Mouse (Mus musculus): Measurements from ENCODE around the gene 2810408A11Rik. TPM values are rescaled to one million over a fixed set of nuclear protein-coding genes. Genes with fewer than 3 reads are reported as not detected.
"Not testable (repeated sequence)": the region's sequence is repeated elsewhere in the genome, so short reads cannot be mapped to it uniquely, and the experiment has no call there.

2810408A11Rik gene
- polyA plus RNA-seq, 1 experiment from 2014 or later, result 12.6 TPM

DNA sequence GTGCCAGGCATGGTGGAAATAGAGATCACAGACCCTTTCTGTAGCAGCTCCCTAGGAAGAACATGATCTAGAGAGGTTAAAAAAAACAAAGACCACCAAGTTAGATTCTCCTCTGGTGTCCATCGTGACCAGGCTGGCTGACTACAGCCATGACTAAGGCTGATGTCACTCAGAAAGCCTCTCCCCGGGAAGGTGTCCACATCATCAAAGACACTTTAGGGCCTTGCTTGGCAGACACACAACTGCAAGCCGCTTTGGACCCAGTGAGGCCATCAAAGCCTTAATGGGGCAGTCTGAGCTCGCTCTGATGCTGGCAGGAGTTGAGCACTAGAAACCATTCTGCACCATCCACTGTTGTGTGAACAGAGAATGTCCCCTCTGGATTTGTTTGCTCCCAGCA, 28.3 kb downstream of the 2810408A11Rik start:
- Histone ChIP-seq H3K9me3 (replicated peaks) (no peaks in the 10 kb centered on the region), H3K27ac (no peak overlapping the region), H3K9ac (no peak overlapping the region), H3K4me3 (replicated peaks) (no peak overlapping the region), H3K4me2 (no peak overlapping the region), H3K36me3 (no peaks in the 10 kb centered on the region), H3K4me1 (peaks cover 16% of the 10 kb centered on the region), H3K27me3 (no peaks in the 10 kb centered on the region)
- WGBS, result 62% methylated on average over 4 of the region's 4 CpGs
- ATAC-seq (replicated peaks; ENCODE audit: low FRiP score), result no peak

- no peaks in the 10 kb centered on the region for H3K36me3 ChIP-seq
- H3K4me3 ChIP-seq (replicated peaks), result no peak overlapping the region
- H3K4me2 ChIP-seq, result no peak overlapping the region
- no peak overlapping the region for H3K9ac ChIP-seq
- 83% methylated on average over 7 of the region's 7 CpGs for WGBS
- no peak overlapping the region for H3K27ac ChIP-seq
- peaks cover 10% of the 10 kb centered on the region for H3K4me1 ChIP-seq
- H3K27me3 ChIP-seq, result no peaks in the 10 kb centered on the region
- no peaks in the 10 kb centered on the region for H3K9me3 ChIP-seq (replicated peaks)
- no peak for ATAC-seq (replicated peaks; ENCODE audit: low FRiP score)
Observed at GRCm38 (mm10) chr11:69871822-69872221, 29.0 kb downstream of the 2810408A11Rik start.

GRCm38 (mm10) chr11:69870289-69871069, 30.3 kb downstream of the 2810408A11Rik start:
- Histone ChIP-seq H3K4me1 (no peaks in the 10 kb centered on the region), H3K36me3 (no peaks in the 10 kb centered on the region), H3K4me3 (replicated peaks) (no peak overlapping the region), H3K27ac (no peak overlapping the region), H3K9ac (no peak overlapping the region), H3K9me3 (replicated peaks) (no peaks in the 10 kb centered on the region), H3K27me3 (no peaks in the 10 kb centered on the region), H3K4me2 (no peak overlapping the region)
- 91% methylated on average over 2 of the region's 2 CpGs for WGBS
- no peak for ATAC-seq (replicated peaks; ENCODE audit: low FRiP score)

DNA sequence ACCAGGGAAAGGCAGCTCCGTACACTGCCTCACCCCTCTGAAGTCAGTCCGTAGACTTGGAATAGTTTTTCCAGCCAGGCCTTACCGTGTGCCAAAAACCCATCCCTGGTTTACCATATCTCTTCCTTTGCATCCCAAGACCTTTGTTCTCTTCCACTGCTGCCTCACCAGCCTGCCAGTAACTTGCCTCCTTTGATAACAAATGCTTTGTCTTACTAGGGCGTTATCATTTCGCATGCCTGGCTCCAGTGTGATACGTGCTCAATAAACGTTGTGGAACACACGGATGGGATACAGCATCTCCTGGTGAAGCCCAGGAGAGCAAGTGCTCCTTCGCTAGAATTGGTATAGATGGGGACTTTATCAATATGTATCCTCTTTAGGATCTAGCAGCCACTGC, 33.5 kb downstream of the 2810408A11Rik start:
- Histone ChIP-seq H3K27me3 (no peaks in the 10 kb centered on the region), H3K9me3 (replicated peaks) (no peaks in the 10 kb centered on the region), H3K4me3 (replicated peaks) (no peak overlapping the region), H3K9ac (no peak overlapping the region), H3K4me1 (no peaks in the 10 kb centered on the region; the same call in 1 of the 2 replicates), H3K36me3 (no peaks in the 10 kb centered on the region), H3K27ac (no peak overlapping the region), H3K4me2 (no peak overlapping the region)
- 74% methylated on average over 9 of the region's 9 CpGs for WGBS
- no peak for ATAC-seq (replicated peaks; ENCODE audit: low FRiP score)

- H3K4me3 ChIP-seq (replicated peaks), result no peak overlapping the region
- no peak overlapping the region for H3K4me2 ChIP-seq
- no peak overlapping the region for H3K9ac ChIP-seq
- no peaks in the 10 kb centered on the region for H3K27me3 ChIP-seq
- H3K9me3 ChIP-seq (replicated peaks), result no peaks in the 10 kb centered on the region
- no peaks in the 10 kb centered on the region; the same call in 1 of the 2 replicates for H3K4me1 ChIP-seq
- ATAC-seq (replicated peaks; ENCODE audit: low FRiP score), result no peak
- H3K36me3 ChIP-seq, result no peaks in the 10 kb centered on the region
- WGBS, result 82% methylated on average over 9 of the region's 9 CpGs
- no peak overlapping the region for H3K27ac ChIP-seq
Observed at GRCm38 (mm10) chr11:69865561-69865960, 35.2 kb downstream of the 2810408A11Rik start.

GRCm38 (mm10) chr11:69864138-69864860, 36.5 kb downstream of the 2810408A11Rik start:
- no peak for ATAC-seq (replicated peaks; ENCODE audit: low FRiP score)
- Histone ChIP-seq H3K27me3 (peaks cover 6% of the 10 kb centered on the region; the same call in 1 of the 2 replicates), H3K4me1 (no peaks in the 10 kb centered on the region; the same call in 1 of the 2 replicates), H3K4me3 (replicated peaks) (no peak overlapping the region), H3K9me3 (replicated peaks) (no peaks in the 10 kb centered on the region), H3K4me2 (no peak overlapping the region), H3K27ac (no peak overlapping the region), H3K36me3 (no peaks in the 10 kb centered on the region), H3K9ac (no peak overlapping the region)
- 39% methylated on average over 8 of the region's 8 CpGs for WGBS

DNA sequence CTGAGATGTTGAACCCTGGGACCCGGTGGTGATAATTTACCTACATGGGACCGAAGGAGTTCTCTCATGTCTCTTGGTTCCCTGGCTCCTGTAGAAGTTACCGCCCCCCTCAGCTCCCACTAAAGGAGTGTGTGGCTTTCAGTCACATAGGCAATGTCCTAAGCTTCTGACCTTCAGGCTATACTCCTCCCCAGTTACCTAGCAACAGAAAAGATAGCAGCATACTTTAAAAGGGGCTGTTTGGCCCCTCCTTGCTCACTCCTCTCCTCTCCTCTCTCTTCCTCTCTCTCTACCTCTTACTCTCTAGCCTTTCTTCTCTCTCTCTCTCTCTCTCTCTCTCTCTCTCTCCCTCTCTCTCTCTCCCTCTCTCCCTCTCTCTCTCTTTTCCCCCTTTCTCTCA, 37.1 kb downstream of the 2810408A11Rik start:
- H3K27me3 ChIP-seq, result peaks cover 12% of the 10 kb centered on the region
- not testable (repeated sequence) for H3K9me3 ChIP-seq (replicated peaks); H3K4me1 ChIP-seq; H3K27ac ChIP-seq; H3K36me3 ChIP-seq; H3K4me3 ChIP-seq (replicated peaks); ATAC-seq (replicated peaks; ENCODE audit: low FRiP score); H3K4me2 ChIP-seq; H3K9ac ChIP-seq
- 52% methylated on average over 3 of the region's 3 CpGs for WGBS

GRCm38 (mm10) chr11:69858113-69858998, 42.4 kb downstream of the 2810408A11Rik start, which contains the start of gene Tnk1:
TSS of gene Tnk1 (minus strand) at chr11:69858730.
- Histone ChIP-seq H3K27me3 (peaks cover 23% of the 10 kb centered on the region), H3K4me1 (peaks cover 23% of the 10 kb centered on the region), H3K27ac (peak within 1 kb of the TSS; percentile 41), H3K36me3 (no peaks in the 10 kb centered on the region), H3K4me2 (peak within 1 kb of the TSS; percentile 51), H3K4me3 (replicated peaks) (peak within 1 kb of the TSS; percentile 38), H3K9me3 (replicated peaks) (no peaks in the 10 kb centered on the region), H3K9ac (peak within 1 kb of the TSS; percentile 39; the same call in 1 of the 2 replicates)
- peak; percentile 61 for ATAC-seq (replicated peaks; ENCODE audit: low FRiP score)
- 19% methylated on average over 30 of the region's 30 CpGs for WGBS

DNA sequence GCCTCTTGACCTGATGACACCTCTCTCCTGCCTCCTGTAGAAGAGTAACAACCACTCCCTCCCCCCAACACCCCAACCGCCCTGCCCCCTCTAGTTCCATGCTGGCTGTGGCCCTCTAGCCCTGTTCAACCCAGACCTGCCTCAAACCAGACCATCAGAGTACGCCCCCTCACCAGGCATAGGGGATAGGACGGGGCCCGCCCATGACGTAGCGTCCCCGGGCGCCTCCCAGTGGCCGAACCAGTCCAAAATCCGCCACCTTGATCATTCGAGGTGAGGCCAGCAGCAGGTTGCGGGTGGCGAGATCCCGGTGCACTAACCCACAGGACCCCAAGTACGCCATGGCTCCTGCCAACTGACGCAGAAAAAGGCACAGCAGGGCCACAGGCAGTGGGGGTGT, 45.4 kb downstream of the 2810408A11Rik start:
- Histone ChIP-seq H3K27me3 (peaks cover 23% of the 10 kb centered on the region), H3K4me2 (peak overlapping the region; percentile 39), H3K9me3 (replicated peaks) (no peaks in the 10 kb centered on the region), H3K4me1 (peaks cover 28% of the 10 kb centered on the region), H3K36me3 (peaks cover 25% of the 10 kb centered on the region), H3K9ac (no peak overlapping the region), H3K27ac (0 out of 2 replicates have a peak overlapping the region, but pooled peaks have one; percentile 7), H3K4me3 (replicated peaks) (no peak overlapping the region)
- 27% methylated on average over 16 of the region's 16 CpGs for WGBS
- ATAC-seq (replicated peaks; ENCODE audit: low FRiP score), result peak; percentile 77

- Histone ChIP-seq H3K4me2 (no peak overlapping the region), H3K27me3 (peaks cover 20% of the 10 kb centered on the region), H3K9me3 (replicated peaks) (no peaks in the 10 kb centered on the region), H3K36me3 (peaks cover 31% of the 10 kb centered on the region), H3K9ac (no peak overlapping the region), H3K4me1 (peaks cover 28% of the 10 kb centered on the region), H3K27ac (no peak overlapping the region), H3K4me3 (replicated peaks) (no peak overlapping the region)
- ATAC-seq (replicated peaks; ENCODE audit: low FRiP score), result no peak
- 82% methylated on average over 10 of the region's 10 CpGs for WGBS
Observed at GRCm38 (mm10) chr11:69854680-69855079, 46.1 kb downstream of the 2810408A11Rik start.

- peaks cover 27% of the 10 kb centered on the region for H3K4me1 ChIP-seq
- no peaks in the 10 kb centered on the region for H3K9me3 ChIP-seq (replicated peaks)
- peaks cover 13% of the 10 kb centered on the region for H3K27me3 ChIP-seq
- H3K9ac ChIP-seq, result no peak overlapping the region
- peaks cover 38% of the 10 kb centered on the region for H3K36me3 ChIP-seq
- H3K4me2 ChIP-seq, result no peak overlapping the region
- ATAC-seq (replicated peaks; ENCODE audit: low FRiP score), result 0 out of 2 replicates have a peak, but pooled peaks have one; percentile 42
- H3K27ac ChIP-seq, result 0 out of 2 replicates have a peak overlapping the region, but pooled peaks have one; percentile 18
- no peak overlapping the region for H3K4me3 ChIP-seq (replicated peaks)
- 62% methylated on average over 7 of the region's 7 CpGs for WGBS
Observed at GRCm38 (mm10) chr11:69853994-69854393, 46.8 kb downstream of the 2810408A11Rik start.

All from kidney, embryonic 15.5 days (tissue).